Mouse (Mus musculus) left cerebral cortex, adult 18-20 months (tissue): Measurements from ENCODE around the gene Amz2. TPM values are rescaled to one million over a fixed set of nuclear protein-coding genes. Genes with fewer than 3 reads are reported as not detected.

ENCODE experiments used
- DNase-seq, 2 experiments: peaks; one replicate each; pipeline ENCODE4 v3.0.0; 2021 to 2022; ENCODE audit warnings: low spot score in 2 of 2, mixed read lengths in 1 of 2
- total RNA-seq, 2 experiments: library from RNA; stranded (reverse); gene quantifications; 2 replicates each; pipeline ENCODE4 v1.2.3; 2021

Amz2 gene
- total RNA-seq, 2 experiments from 2014 or later: 49.2 to 56.1 TPM

- no peak for DNase-seq
Observed at GRCm38 (mm10) chr11:109465068-109465467, 39.3 kb downstream of the Amz2 start.

- DNase-seq: no peak
Observed at GRCm38 (mm10) chr11:109466987-109467386, 41.2 kb downstream of the Amz2 start.

GRCm38 (mm10) chr11:109468133-109468532 lies 42.4 kb downstream of the Amz2 start:
- no peak for DNase-seq

DNA sequence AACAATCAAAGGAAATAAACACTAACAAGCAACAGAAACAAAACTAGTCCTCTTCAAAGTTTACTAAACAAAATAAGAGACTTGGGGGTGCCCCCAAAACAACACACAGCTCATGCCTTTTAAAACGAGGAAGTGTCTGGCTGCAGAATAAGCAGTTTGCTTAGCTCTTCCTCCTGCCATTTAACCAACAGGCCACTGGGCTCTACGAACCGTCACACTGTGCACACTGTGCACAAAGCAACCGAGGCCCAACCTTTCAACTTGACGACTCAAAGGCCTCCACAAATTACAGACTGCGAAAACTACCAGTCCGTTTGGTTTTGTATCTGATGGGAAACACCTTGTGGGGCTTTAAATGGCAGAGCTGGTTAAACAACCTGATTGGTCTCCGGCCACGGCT lies 44.4 kb downstream of the Amz2 start:
- DNase-seq: no peak

- DNase-seq: no peak
Observed at GRCm38 (mm10) chr11:109470921-109471861, 45.4 kb downstream of the Amz2 start.

DNA sequence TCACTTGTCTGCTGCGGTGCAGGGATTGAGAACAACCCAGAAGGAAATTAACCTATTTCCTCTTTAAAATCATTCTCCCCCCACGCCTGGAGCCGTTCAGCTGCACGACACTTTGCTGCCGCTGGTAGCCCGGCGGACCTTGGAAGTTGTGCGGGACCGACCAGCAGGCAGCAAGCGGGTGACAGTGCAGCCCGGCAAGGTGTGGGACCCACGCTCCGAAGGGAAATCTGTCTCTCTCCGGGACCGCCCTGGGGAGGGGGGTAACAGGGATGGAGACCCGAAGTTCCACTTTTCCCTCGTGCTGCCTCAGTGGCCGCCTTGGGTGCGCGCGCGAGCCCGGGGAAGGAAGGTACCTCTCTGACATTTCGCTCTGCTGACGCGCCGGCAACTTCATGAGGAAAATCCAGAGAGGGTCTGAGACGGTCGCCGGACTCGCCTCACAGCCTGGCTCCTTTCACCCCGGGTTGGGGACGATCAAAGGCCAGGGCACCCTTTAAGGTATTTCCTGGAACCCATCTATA lies 46.5 kb downstream of the Amz2 start:
- peak; percentile 24 to 31 for DNase-seq

GRCm38 (mm10) chr11:109472821-109473170 lies 47.0 kb downstream of the Amz2 start:
- DNase-seq: no peak

DNA sequence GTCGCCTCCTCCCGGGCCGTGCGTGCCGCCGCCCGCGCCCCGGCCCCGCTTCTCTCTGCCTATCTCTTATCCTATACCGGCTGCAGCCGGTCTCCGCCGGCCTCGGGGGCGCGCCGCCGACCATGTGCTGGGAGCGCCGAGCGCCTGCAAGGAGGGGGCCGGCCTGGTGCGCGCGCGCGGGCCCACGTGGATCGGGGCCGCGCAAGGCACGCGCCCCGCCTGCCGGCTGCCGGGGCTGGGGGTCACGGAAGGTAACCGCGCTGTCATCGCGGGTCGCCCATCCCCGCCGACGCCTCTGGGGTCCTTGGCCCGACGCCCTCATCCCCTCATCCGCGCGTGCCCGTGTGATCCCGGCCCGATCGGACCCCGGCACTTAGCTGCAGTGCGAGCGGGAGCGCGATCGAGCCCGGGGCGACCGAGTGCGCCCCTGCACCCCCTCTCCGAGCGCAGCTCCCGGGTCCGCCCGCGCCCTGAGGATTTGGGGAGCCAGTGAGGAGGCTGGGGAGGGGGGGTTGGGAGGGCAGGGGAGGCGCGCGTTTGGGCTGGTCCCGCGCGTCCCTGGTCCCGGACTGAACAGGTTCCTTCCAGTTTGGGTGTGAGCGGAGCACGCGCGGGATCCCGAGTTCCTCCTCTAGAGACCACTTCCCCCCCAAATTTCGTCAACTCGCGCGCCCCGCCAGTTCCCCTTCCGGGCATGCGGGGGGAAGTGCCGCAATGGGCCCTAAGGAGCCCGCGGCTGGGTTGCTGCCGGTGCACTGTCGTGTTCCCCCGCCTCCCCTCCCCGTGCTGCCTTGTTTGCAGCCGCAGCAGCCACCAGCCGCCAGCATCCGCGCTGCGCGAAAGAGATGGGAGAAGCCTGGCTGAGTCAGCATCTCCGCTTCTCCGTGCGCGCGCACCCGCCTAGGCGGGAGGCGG lies 47.7 kb downstream of the Amz2 start, which contains the start of the genes Arsg and Slc16a6:
Gene Arsg (plus strand): TSS at position 204 of the 915 bp plus-strand sequence.
Gene Slc16a6 (minus strand): TSS at position 428 of the 915 bp plus-strand sequence.
- peak; percentile 85 to 88 for DNase-seq

DNA sequence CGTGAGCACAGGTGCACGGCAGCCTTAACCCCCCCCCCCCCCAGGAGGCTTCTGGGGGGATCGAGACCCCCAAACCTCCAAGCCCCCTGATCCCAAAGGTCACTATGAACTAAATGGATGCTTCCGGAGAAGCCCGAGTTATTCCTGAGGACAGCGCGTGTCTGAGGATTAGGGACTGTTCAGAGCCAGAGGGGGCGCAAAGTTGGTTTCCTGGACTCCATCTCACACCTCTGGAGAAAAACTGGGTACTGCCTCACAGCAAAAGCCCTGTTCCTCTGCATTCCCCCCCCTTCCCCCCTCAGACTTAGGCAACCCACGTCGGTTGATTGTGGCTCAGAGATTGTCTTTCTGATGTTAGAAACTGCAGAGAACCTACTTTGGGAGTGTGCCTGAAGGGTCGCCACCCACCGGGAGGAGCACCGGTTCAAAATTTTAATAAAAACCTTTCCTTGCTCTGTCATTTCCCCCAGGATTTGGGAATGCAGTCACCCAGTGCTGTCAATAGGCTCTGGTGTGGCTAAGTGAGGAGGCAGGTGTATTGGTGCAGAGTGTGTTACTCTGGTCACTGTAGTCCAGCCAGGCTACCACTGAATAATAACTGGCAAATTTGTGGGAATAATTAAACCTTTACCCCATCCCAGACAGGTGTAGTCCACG lies 48.5 kb downstream of the Amz2 start:
- DNase-seq: no peak

DNA sequence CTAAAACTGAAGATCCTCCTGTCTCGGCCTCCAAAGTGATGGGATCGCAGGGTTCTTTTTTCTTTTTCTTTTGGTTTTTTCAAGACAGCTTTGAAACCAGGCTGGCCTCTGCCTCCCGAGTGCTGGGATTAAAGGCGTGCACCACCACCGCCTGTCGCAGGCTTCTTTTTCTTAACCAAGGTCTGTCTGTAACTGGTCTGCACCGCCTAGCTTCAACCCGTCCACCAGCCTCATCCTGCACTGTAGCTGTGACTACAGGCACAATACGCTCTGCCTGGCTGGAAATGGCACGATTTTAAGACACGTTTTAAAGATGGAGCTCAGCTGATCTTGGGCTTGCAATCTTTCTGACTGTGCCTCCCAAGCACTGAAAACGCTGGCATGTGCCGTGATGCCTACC lies 49.1 kb downstream of the Amz2 start:
- no peak for DNase-seq

GRCm38 (mm10) chr11:109475717-109476116 lies 50.0 kb downstream of the Amz2 start:
- DNase-seq: no peak

DNA sequence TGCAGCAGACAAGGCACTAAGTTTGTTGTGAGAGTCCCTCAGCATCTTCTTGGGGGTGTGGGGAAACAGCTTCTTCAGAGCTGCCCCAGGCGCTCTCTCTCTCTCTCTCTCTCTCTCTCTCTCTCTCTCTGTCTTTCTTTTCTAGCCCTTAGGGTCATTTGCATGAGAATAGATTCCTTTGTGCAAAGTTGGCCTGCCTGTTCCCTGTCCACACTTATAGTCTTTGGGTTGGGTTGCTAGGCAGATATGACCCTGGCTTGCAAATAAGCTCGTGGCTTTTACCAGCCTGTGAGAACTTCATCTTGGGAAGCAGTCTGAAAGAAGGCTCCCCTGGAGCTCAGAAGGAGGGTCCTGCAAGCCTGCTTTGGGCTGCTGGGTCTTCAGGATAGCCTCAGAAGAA lies 50.5 kb downstream of the Amz2 start:
- no peak for DNase-seq

GRCm38 (mm10) chr11:109476653-109477052 lies 50.9 kb downstream of the Amz2 start:
- no peak for DNase-seq

DNA sequence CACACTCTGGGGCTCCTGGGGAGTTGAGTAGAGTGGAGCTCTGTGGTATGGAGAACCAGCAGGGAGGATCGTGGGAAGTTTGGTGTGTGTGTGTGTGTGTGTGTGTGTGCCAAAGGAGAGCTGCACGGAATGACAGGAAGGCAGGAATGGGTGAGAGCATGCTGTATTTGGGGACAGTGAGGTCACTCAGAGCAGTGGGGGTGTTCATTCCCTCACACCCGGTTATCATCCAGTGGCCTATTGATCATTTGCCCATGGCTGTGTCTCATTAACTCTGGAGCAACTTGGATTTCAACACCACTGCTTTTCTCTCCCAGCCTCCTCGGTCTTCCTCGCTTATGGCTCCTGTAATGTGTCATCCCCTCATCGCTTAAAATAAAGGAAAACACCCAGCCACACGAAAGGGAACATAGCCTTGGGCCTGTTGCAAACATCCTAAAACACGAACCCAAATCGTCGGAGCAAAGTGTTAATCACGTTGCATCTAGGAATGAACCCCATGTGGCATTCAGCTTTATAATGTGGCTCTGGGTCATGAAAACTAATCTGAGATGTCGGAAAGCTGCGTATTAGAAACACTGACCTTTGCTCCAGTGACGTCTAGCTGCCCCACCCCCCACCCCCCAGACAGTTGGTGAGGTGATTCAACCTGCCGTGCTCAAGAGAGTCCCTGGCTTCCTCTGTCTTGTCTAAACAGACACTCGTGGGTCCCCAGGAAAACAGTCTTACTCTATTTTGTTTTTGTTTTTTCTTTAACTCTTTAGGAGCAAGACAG lies 52.0 kb downstream of the Amz2 start:
- no peak for DNase-seq

- no peak for DNase-seq
Observed at GRCm38 (mm10) chr11:109479575-109480285, 54.0 kb downstream of the Amz2 start.

GRCm38 (mm10) chr11:109480440-109480839 lies 54.7 kb downstream of the Amz2 start:
- DNase-seq: no peak

DNA sequence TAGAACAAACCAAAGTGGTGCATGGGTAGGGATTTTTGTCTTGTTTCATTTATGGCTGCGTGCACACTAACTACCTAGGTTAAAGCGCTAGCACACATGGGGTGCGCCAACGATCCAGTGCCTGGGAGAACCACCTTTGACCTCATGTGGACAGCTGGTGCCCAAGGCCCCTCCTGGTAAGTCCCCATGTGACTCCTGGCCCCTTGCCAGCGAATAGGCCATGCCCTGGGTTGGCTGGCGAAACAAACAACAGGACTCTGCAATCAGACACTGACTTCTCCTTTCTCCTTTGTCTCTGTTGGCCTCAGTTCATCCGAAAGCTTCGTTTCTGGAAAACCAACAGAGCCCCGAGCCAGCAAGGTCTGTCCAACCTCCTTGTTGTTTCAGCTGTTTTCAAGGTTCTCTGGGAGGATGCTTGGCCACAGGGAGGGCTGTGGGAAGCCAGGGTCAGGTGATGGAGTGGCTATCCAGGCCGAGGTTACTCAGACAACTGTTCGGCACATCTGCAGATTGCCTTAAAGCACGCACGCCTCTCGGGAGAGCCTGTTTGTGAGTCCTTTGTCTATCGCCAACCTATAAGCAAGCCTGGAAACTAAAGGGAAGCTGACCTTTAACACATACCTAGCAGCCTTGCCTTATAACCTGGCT lies 59.8 kb downstream of the Amz2 start:
- peak; percentile 26 to 60 for DNase-seq

DNA sequence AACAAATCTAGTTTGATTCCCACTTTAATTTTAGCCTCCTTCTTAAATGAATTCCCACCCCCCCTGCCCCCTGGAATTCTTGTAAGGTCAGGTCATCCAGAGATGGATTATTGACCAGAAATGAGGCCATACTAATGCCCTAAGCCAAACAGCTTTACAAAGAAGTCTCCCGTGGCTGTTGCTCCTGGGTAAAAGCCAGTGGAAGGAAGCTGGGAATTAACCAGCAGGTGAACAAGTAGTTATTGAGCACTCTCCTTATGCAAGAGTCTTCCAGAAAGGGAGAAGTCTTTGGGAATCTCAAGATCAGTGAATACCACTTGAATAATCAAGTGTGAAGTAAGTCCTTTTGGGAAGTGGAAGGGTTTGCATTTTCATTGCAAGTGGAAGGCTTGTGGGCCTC lies 61.4 kb downstream of the Amz2 start:
- DNase-seq: no peak
